Mouse (Mus musculus) CD8-positive naive resting alpha-beta T cell, adult 57 days (primary cell): ENCODE results near the gene Cyp24a1. TPM values are rescaled to one million over a fixed set of nuclear protein-coding genes. Genes with fewer than 3 reads are reported as not detected.

Experiments used
- total RNA-seq: library from RNA; stranded (reverse); gene quantifications from one replicate; pipeline ENCODE4 v1.2.4, GENCODE M21; 2023

The Cyp24a1 gene
- not detected for total RNA-seq

DNA sequence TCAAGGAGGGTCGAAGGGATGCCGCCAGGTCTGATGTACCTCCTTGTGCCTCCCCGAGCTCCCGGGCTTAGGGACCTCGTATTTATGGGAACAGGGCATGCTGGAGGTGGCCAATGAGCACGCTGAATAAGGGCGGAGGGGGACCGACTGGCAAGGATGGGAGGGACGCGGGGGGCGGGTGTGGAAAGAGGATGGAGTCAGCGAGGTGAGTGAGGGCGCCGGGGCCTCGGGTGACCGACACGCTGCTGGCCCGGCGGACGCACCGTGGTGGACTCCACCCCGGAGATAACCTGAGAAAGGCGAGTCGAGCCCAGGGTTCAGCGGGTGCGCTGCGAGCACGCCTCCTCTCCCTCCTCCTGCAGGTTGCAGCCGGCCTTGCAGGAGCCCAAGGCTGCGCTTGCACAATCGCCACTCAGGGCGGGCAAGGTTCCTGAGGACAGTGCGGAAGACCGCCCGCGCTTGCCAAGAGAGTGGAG lies at the start of gene Cyp24a1:
Cyp24a1 (minus strand) TSS at position 55 of the 476 bp plus-strand sequence.

DNA sequence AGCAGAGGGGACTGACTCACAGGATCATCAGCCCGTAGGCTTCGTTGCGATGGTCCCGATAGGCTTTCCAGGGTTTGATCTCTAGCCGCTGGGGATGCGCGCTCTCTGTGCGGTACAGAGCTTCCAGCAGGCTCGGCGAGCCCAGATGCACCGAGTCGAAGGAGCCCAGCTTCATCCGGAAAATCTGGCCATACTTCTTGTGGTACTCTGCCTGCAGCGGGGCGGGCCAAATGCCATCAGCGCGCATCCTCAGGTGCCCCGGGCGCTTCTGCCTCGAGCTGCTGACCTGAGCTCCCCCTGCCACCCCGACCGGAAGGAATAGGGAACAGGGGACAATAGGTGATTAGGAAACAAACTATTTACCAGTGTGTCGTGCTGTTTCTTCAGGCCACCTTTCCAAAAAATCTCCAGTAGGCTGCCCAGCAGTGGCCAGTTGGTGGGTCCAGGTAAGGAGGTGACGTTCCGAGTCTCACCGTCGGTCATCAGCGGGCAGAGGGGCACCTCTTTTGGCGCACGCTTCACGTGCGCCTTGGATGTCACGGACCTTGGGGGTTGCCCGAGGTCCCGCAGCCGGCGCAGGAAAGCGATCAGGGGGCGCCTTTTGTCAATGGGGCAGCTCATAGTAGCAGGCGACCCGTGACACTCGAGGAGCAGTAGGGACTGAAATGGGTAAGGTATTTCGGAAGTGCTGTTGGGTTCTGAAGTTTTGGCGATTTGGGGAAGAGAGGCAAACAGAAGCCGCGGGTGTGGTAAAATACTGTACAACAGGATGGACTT lies 603 bp downstream of the Cyp24a1 start, which contains the start of gene Pfdn4:
Pfdn4 (plus strand) TSS at position 275 of the 777 bp plus-strand sequence.

Other genes starting within 250 kb of the Cyp24a1 start
- gene Bcas1, start 69.3 kb downstream of the Cyp24a1 start, total RNA-seq = not detected
- gene Pfdn4, start 717 bp downstream of the Cyp24a1 start, total RNA-seq = 21.7 TPM
- gene 4930470P17Rik, start 104.9 kb upstream of the Cyp24a1 start, total RNA-seq = not detected
- not detected for gene Dok5, start 234.7 kb upstream of the Cyp24a1 start, total RNA-seq